Mouse (Mus musculus): Measurements from ENCODE around the gene Dok5.

Dok5 gene

GRCm38 (mm10) chr2:170738891-170739290 is 7.3 kb downstream of the Dok5 start:
- DNase-seq (ENCODE audit: low read depth): no peak

- no peak for DNase-seq (ENCODE audit: low read depth)
These were observed 8.2 kb downstream of the Dok5 start for GRCm38 (mm10) chr2:170739713-170740365.

- no peak for DNase-seq (ENCODE audit: low read depth)
These were observed 11.9 kb downstream of the Dok5 start for GRCm38 (mm10) chr2:170743521-170743920.

- DNase-seq (ENCODE audit: low read depth): no peak
These were observed 17.3 kb downstream of the Dok5 start for GRCm38 (mm10) chr2:170748901-170749300.

- no peak for DNase-seq (ENCODE audit: low read depth)
These were observed 20.7 kb downstream of the Dok5 start for GRCm38 (mm10) chr2:170752191-170752850.

- no peak for DNase-seq (ENCODE audit: low read depth)
These were observed 24.2 kb downstream of the Dok5 start for GRCm38 (mm10) chr2:170755817-170756216.

GRCm38 (mm10) chr2:170756667-170757066 is 25.1 kb downstream of the Dok5 start:
- DNase-seq (ENCODE audit: low read depth): no peak

GRCm38 (mm10) chr2:170757228-170757875 is 25.7 kb downstream of the Dok5 start:
- DNase-seq (ENCODE audit: low read depth): no peak

- no peak for DNase-seq (ENCODE audit: low read depth)
These were observed 26.6 kb downstream of the Dok5 start for GRCm38 (mm10) chr2:170758201-170758600.

GRCm38 (mm10) chr2:170764704-170765103 is 33.1 kb downstream of the Dok5 start:
- no peak for DNase-seq (ENCODE audit: low read depth)

GRCm38 (mm10) chr2:170767243-170767642 is 35.6 kb downstream of the Dok5 start:
- no peak for DNase-seq (ENCODE audit: low read depth)

GRCm38 (mm10) chr2:170768699-170769098 is 37.1 kb downstream of the Dok5 start:
- no peak for DNase-seq (ENCODE audit: low read depth)

- DNase-seq (ENCODE audit: low read depth): no peak
These were observed 39.9 kb downstream of the Dok5 start for GRCm38 (mm10) chr2:170771555-170771954.

- DNase-seq (ENCODE audit: low read depth): no peak
These were observed 40.7 kb downstream of the Dok5 start for GRCm38 (mm10) chr2:170772126-170772884.

GRCm38 (mm10) chr2:170772885-170773270 is 41.3 kb downstream of the Dok5 start:
- DNase-seq (ENCODE audit: low read depth): no peak

GRCm38 (mm10) chr2:170775577-170775976 is 44.0 kb downstream of the Dok5 start:
- DNase-seq (ENCODE audit: low read depth): no peak

- no peak for DNase-seq (ENCODE audit: low read depth)
These were observed 44.5 kb downstream of the Dok5 start for GRCm38 (mm10) chr2:170776107-170776506.

GRCm38 (mm10) chr2:170777572-170777971 is 46.0 kb downstream of the Dok5 start:
- DNase-seq (ENCODE audit: low read depth): no peak

- DNase-seq (ENCODE audit: low read depth): no peak
These were observed 48.6 kb downstream of the Dok5 start for GRCm38 (mm10) chr2:170780010-170780750.

- no peak for DNase-seq (ENCODE audit: low read depth)
These were observed 56.5 kb downstream of the Dok5 start for GRCm38 (mm10) chr2:170788101-170788500.

- DNase-seq (ENCODE audit: low read depth): no peak
These were observed 59.9 kb downstream of the Dok5 start for GRCm38 (mm10) chr2:170791332-170792017.
